Mouse (Mus musculus) layer of hippocampus, postnatal 14 days (tissue): ENCODE measurements around the gene Rab13. TPM values are rescaled to one million over a fixed set of nuclear protein-coding genes. Genes with fewer than 3 reads are reported as not detected.

Experiments
- DNase-seq, 2 experiments: peaks; one replicate each; pipeline ENCODE4 v3.0.0; 2021 to 2022; ENCODE audit warnings: low spot score in 2 of 2, mixed read lengths in 1 of 2
- long read RNA-seq, 2 experiments: library from polyadenylated mRNA; stranded (forward); transcript quantifications; one replicate each; pipeline ENCODE4 v2.0.0; 2021
- total RNA-seq, 2 experiments: library from RNA; stranded (reverse); gene quantifications; 2 replicates each; pipeline ENCODE4 v1.2.3; 2021

Gene Rab13
- total RNA-seq, result 10 to 100 TPM in 1 of 2 experiments, 1 to 10 TPM in 1; 8.1 to 10.9 TPM
- long read RNA-seq, experiment 1, partial matches to known transcripts, result 0 of 5 reads
- long read RNA-seq, experiment 1, other reads (novel, unspliced or antisense), result 0 of 5 reads
- long read RNA-seq, experiment 2, partial matches to known transcripts, result 1 of 6 reads
- long read RNA-seq, experiment 2, other reads (novel, unspliced or antisense), result 1 of 6 reads

GRCm38 (mm10) chr3:90213377-90213866 lies at the start of gene Rab13, which contains the start of gene Rps27:
Rab13 (plus strand) TSS chr3:90213695.
Rps27 (minus strand) TSS chr3:90213651.
- peak; percentile 93 to 96 for DNase-seq

GRCm38 (mm10) chr3:90179566-90179965 lies 33.9 kb upstream of the Rab13 start:
- DNase-seq, result no peak

GRCm38 (mm10) chr3:90183581-90183980 lies 29.9 kb upstream of the Rab13 start:
- DNase-seq, result no peak

GRCm38 (mm10) chr3:90190859-90191510 lies 22.5 kb upstream of the Rab13 start:
- no peak for DNase-seq

GRCm38 (mm10) chr3:90194759-90195158 lies 18.7 kb upstream of the Rab13 start:
- DNase-seq, result no peak

GRCm38 (mm10) chr3:90195644-90196043 lies 17.9 kb upstream of the Rab13 start:
- DNase-seq, result no peak

GRCm38 (mm10) chr3:90197548-90197947 lies 15.9 kb upstream of the Rab13 start:
- no peak for DNase-seq

GRCm38 (mm10) chr3:90202884-90203283 lies 10.6 kb upstream of the Rab13 start:
- DNase-seq, result no peak

- no peak for DNase-seq
Observed at GRCm38 (mm10) chr3:90203619-90204018, 9.9 kb upstream of the Rab13 start.

- no peak for DNase-seq
Observed at GRCm38 (mm10) chr3:90204582-90204981, 8.9 kb upstream of the Rab13 start.

- no peak for DNase-seq
Observed at GRCm38 (mm10) chr3:90208662-90209061, 4.8 kb upstream of the Rab13 start.

- no peak for DNase-seq
Observed at GRCm38 (mm10) chr3:90209908-90210566, 3.5 kb upstream of the Rab13 start.

GRCm38 (mm10) chr3:90211475-90212398 lies 1.8 kb upstream of the Rab13 start:
- no peak for DNase-seq

- DNase-seq, result no peak
Observed at GRCm38 (mm10) chr3:90212723-90213122, 772 bp upstream of the Rab13 start.

- no peak for DNase-seq
Observed at GRCm38 (mm10) chr3:90213956-90214684, 625 bp downstream of the Rab13 start.

- no peak for DNase-seq
Observed at GRCm38 (mm10) chr3:90215825-90216380, 2.4 kb downstream of the Rab13 start.

GRCm38 (mm10) chr3:90220088-90220487 lies 6.6 kb downstream of the Rab13 start:
- peak; percentile 36 to 74 for DNase-seq

GRCm38 (mm10) chr3:90220531-90220951 lies 7.0 kb downstream of the Rab13 start:
- peak; percentile 21 to 56 for DNase-seq

- no peak for DNase-seq
Observed at GRCm38 (mm10) chr3:90221123-90221522, 7.6 kb downstream of the Rab13 start.

GRCm38 (mm10) chr3:90222455-90222854 lies 9.0 kb downstream of the Rab13 start:
- no peak for DNase-seq
